Mouse (Mus musculus) stomach, embryonic 15.5 days (tissue): ENCODE data around the gene Tns1. TPM values are rescaled to one million over a fixed set of nuclear protein-coding genes. Genes with fewer than 3 reads are reported as not detected.
A peak's percentile ranks its signal among the peaks of the same experiment; 100 is the strongest.
"Not testable (repeated sequence)": the region's sequence is repeated elsewhere in the genome, so short reads cannot be mapped to it uniquely, and the experiment has no call there.

Experiments
- ATAC-seq: fragments of 200-750 bp; cut with Nextera tagmentation; 2 replicates; pipeline ENCODE4 v1.8.0; 2017; ENCODE audit warnings: low read depth, moderate number of reproducible peaks, moderate TSS enrichment; ENCODE audit not compliant: insufficient read depth, low FRiP score
- H3K27ac ChIP-seq: fragments of 300-500 bp; sonication (generic); 2 replicates; pipeline ENCODE4 v1.5.1; 2015; ENCODE audit warnings: mild to moderate bottlenecking, inconsistent platforms
- H3K27me3 ChIP-seq: fragments of 300-500 bp; sonication (generic); replicated peaks from 2 replicates; pipeline ENCODE4 v1.6.1; 2015; ENCODE audit warnings: inconsistent platforms
- H3K36me3 ChIP-seq: fragments of 300-500 bp; sonication (generic); 2 replicates; pipeline ENCODE4 v1.6.1; 2015; ENCODE audit warnings: inconsistent platforms
- H3K4me1 ChIP-seq: fragments of 300-500 bp; sonication (generic); 2 replicates; pipeline ENCODE4 v1.6.1; 2015; ENCODE audit warnings: inconsistent platforms
- H3K4me2 ChIP-seq: fragments of 300-500 bp; sonication (generic); 2 replicates; pipeline ENCODE4 v1.6.1; 2015; ENCODE audit warnings: mild to moderate bottlenecking, inconsistent platforms
- H3K4me3 ChIP-seq: fragments of 300-500 bp; sonication (generic); replicated peaks from 2 replicates; pipeline ENCODE4 v1.5.1; 2015; ENCODE audit warnings: inconsistent platforms
- H3K9ac ChIP-seq: fragments of 300-500 bp; sonication (generic); 2 replicates; pipeline ENCODE4 v1.6.1; 2015; ENCODE audit warnings: inconsistent platforms
- H3K9me3 ChIP-seq: fragments of 300-500 bp; sonication (generic); 2 replicates; pipeline ENCODE4 v1.6.1; 2016; ENCODE audit warnings: inconsistent platforms
- WGBS: fragments of 180-500 bp; shearing (Covaris S2); methylation state at CpG from one replicate; pipeline ENCODE4 v1.1.7; 2015; 5-methylcytosine and 5-hydroxymethylcytosine counted together
- polyA plus RNA-seq: library from polyadenylated mRNA; unstranded; fragments of >200 nt; fragmentation: Nextera tagmentation; extraction: Ambion mirVana; gene quantifications from 2 replicates; pipeline ENCODE4 v1.2.1, GENCODE M21; 2015

Tns1 gene
- polyA plus RNA-seq, 1 experiment from 2014 or later = 34.5 TPM

DNA sequence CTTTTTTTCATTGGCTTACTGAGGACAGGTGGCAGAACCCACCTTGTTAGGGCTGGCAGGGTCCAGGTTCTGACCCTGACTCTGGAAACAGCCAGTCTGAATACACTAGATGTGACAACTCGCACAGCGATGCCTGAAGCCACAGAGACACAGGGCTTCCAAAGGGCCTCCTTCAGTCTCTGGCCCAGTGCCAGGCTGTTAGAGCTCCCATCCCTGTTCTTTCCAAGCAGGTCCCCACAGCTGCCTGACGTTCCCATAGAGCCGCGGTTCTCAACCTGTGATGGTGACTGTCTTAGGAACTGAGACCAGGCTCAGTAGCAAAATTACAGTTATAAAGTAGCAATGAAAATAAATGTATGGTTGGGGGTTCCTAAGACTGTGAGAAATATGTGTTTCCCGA, 217.9 kb downstream of the Tns1 start:
- Histone ChIP-seq H3K4me1 (peaks cover 10% of the 10 kb centered on the region; the same call in 1 of the 2 replicates), H3K36me3 (no peaks in the 10 kb centered on the region), H3K4me3 (no peak overlapping the region), H3K27me3 (no peaks in the 10 kb centered on the region), H3K9me3 (no peaks in the 10 kb centered on the region), H3K9ac (no peak overlapping the region), H3K27ac (no peak overlapping the region), H3K4me2 (no peak overlapping the region)
- WGBS = 48% methylated on average over 6 of the region's 6 CpGs
- ATAC-seq = no peak

DNA sequence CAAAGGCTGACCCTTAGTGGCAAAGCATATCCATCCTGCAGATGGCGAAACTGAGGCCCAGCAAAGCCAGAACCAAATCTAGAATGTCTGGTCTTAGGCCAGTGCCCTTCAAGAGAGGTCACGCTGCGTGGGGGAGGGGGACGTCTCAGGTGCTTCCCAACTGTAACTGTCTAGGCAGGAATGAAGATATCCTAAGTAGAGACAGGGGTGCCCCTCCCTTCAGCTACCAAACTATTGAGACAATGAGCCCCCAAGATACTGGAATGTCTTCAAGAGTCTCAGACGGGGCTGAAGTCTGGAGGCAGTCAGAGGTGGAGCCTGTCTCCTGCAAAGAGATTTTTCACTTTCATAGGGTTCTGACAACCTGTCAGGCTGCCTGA, 218.4 kb downstream of the Tns1 start:
- 51% methylated on average over 5 of the region's 5 CpGs for WGBS
- peaks cover 10% of the 10 kb centered on the region; the same call in 1 of the 2 replicates for H3K4me1 ChIP-seq
- H3K4me3 ChIP-seq = no peak overlapping the region
- H3K4me2 ChIP-seq = no peak overlapping the region
- H3K27me3 ChIP-seq = no peaks in the 10 kb centered on the region
- no peak for ATAC-seq
- no peak overlapping the region for H3K27ac ChIP-seq
- H3K9me3 ChIP-seq = no peaks in the 10 kb centered on the region
- no peak overlapping the region for H3K9ac ChIP-seq
- H3K36me3 ChIP-seq = no peaks in the 10 kb centered on the region

- Histone ChIP-seq H3K4me2 (no peak overlapping the region), H3K9me3 (no peaks in the 10 kb centered on the region), H3K9ac (no peak overlapping the region), H3K36me3 (no peaks in the 10 kb centered on the region), H3K27ac (no peak overlapping the region), H3K4me1 (peaks cover 10% of the 10 kb centered on the region; the same call in 1 of the 2 replicates), H3K27me3 (no peaks in the 10 kb centered on the region), H3K4me3 (no peak overlapping the region)
- WGBS = 50% methylated on average over 10 of the region's 10 CpGs
- ATAC-seq = no peak
Measured at GRCm38 (mm10) chr1:73905111-73905810, 219.0 kb downstream of the Tns1 start.

DNA sequence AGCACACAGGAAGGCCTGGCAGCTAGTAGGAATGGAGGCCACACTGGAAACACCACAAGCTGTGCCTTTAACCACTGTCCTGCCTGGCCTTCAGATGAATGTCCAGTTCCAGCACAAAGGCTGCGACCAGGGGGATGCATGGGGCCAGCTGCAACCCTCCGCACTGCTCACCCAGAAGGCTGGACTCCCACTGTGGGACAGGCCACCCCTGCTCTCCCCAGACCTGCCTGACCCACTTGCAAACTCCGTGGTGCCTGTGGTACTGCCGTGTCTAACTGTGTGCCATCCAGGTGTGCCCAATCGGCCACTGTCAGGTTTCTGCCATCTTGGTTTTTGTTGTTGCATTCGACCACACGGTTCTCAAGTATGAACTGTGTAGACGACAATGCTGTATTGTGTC, 219.6 kb downstream of the Tns1 start:
- no peaks in the 10 kb centered on the region for H3K27me3 ChIP-seq
- no peaks in the 10 kb centered on the region for H3K36me3 ChIP-seq
- peaks cover 10% of the 10 kb centered on the region; the same call in 1 of the 2 replicates for H3K4me1 ChIP-seq
- H3K27ac ChIP-seq = no peak overlapping the region
- H3K9me3 ChIP-seq = no peaks in the 10 kb centered on the region
- no peak overlapping the region for H3K4me3 ChIP-seq
- no peak overlapping the region for H3K9ac ChIP-seq
- no peak overlapping the region for H3K4me2 ChIP-seq
- no peak for ATAC-seq
- WGBS = 93% methylated on average over 8 of the region's 8 CpGs

DNA sequence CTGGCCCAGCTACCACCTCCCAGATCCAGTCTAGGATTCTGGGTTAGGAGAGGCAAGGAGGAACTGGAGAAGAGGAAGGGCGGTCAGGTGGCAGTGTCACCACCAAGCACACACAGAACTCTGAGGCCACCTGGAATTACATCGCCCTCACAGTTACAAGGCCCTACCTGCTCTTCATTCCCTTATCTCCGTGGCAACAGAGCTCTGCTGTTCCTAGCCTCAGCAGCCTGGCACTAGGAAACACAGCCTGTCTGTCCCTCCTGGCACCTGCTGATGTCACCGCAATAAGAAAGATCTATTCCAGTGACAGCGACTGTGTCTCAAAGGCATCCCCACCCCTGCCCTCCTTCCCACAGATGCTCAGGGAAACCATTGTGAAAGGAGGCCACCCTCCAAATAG, 221.2 kb downstream of the Tns1 start:
- no peaks in the 10 kb centered on the region for H3K27me3 ChIP-seq
- H3K27ac ChIP-seq = no peak overlapping the region
- H3K9ac ChIP-seq = no peak overlapping the region
- H3K4me3 ChIP-seq = no peak overlapping the region
- H3K9me3 ChIP-seq = no peaks in the 10 kb centered on the region
- H3K4me1 ChIP-seq = peaks cover 10% of the 10 kb centered on the region; the same call in 1 of the 2 replicates
- no peak; the same call in 1 of the 2 replicates for ATAC-seq
- WGBS = 88% methylated on average over 5 of the region's 5 CpGs
- no peaks in the 10 kb centered on the region for H3K36me3 ChIP-seq
- no peak overlapping the region for H3K4me2 ChIP-seq

GRCm38 (mm10) chr1:73902171-73902991, 221.9 kb downstream of the Tns1 start:
- no peaks in the 10 kb centered on the region for H3K9me3 ChIP-seq
- no peak overlapping the region for H3K27ac ChIP-seq
- H3K4me3 ChIP-seq = no peak overlapping the region
- H3K36me3 ChIP-seq = no peaks in the 10 kb centered on the region
- H3K27me3 ChIP-seq = no peaks in the 10 kb centered on the region
- H3K4me1 ChIP-seq = peaks cover 10% of the 10 kb centered on the region; the same call in 1 of the 2 replicates
- ATAC-seq = 0 out of 2 replicates have a peak, but pooled peaks have one; percentile 27
- H3K9ac ChIP-seq = no peak overlapping the region
- WGBS = 10% methylated on average over 14 of the region's 16 CpGs
- H3K4me2 ChIP-seq = no peak overlapping the region; the same call in 1 of the 2 replicates

DNA sequence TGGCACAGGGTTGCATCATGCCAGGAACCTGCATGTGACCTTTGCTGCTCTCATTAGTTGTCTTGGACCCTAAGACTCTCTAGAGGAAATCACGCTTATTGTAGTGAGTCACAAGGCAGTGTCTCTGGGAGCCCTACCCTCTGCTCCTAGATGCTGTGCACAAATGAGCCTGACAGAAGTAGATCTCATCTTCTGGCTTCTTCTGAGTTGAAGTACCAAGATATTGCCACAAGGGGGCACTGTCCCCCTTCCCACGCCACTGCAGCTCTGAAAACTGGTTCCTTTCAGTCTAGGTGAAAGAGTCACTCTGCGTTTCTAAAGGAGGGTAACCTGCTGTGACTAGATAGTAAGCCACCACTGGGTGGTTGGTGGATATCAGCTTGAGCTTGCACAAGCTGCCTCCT, 222.8 kb downstream of the Tns1 start:
- Histone ChIP-seq H3K4me1 (peaks cover 10% of the 10 kb centered on the region; the same call in 1 of the 2 replicates), H3K9me3 (no peaks in the 10 kb centered on the region), H3K36me3 (no peaks in the 10 kb centered on the region), H3K27ac (no peak overlapping the region), H3K4me3 (no peak overlapping the region), H3K9ac (no peak overlapping the region), H3K27me3 (no peaks in the 10 kb centered on the region), H3K4me2 (no peak overlapping the region)
- ATAC-seq = no peak
- WGBS = 7% methylated on average over 3 of the region's 3 CpGs

- not testable (repeated sequence) for H3K36me3 ChIP-seq, H3K27me3 ChIP-seq, H3K4me3 ChIP-seq, ATAC-seq, H3K9me3 ChIP-seq, H3K4me1 ChIP-seq, H3K4me2 ChIP-seq, H3K27ac ChIP-seq, H3K9ac ChIP-seq
- WGBS = 90% methylated on average over 6 of the region's 6 CpGs
Measured at GRCm38 (mm10) chr1:73895451-73895850, 228.8 kb downstream of the Tns1 start.

DNA sequence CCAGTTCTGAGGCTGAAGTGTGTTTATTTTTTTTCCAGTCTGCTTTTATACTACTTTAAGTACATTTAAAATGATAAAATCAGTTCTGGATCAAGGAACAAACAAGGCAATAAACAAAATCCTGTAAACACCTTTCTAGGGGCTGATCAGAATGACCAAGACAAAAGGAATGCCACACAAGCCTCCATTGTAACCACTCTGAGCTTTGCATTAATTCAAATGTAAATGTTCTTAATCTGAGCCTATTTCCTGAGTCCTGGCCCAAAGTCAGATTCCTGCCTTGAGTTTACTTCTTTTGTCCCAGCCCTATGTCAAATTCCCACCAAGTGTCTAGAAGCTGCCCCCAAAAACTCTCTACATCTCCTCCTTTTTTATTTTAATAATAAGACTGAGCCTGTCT, 243.5 kb downstream of the Tns1 start:
- ATAC-seq = no peak
- H3K36me3 ChIP-seq = no peaks in the 10 kb centered on the region
- no peaks in the 10 kb centered on the region for H3K27me3 ChIP-seq
- H3K4me2 ChIP-seq = no peak overlapping the region
- no peaks in the 10 kb centered on the region for H3K4me1 ChIP-seq
- H3K9ac ChIP-seq = no peak overlapping the region
- H3K9me3 ChIP-seq = no peaks in the 10 kb centered on the region
- H3K4me3 ChIP-seq = no peak overlapping the region
- H3K27ac ChIP-seq = no peak overlapping the region

GRCm38 (mm10) chr1:73875676-73876218, 248.5 kb downstream of the Tns1 start:
- 29% methylated on average over 1 of the region's 1 CpGs for WGBS
- Histone ChIP-seq H3K36me3 (no peaks in the 10 kb centered on the region), H3K4me1 (no peaks in the 10 kb centered on the region), H3K9ac (no peak overlapping the region), H3K9me3 (no peaks in the 10 kb centered on the region), H3K27ac (no peak overlapping the region), H3K27me3 (no peaks in the 10 kb centered on the region), H3K4me2 (no peak overlapping the region), H3K4me3 (no peak overlapping the region)
- ATAC-seq = no peak

- H3K27me3 ChIP-seq = no peaks in the 10 kb centered on the region
- ATAC-seq = no peak
- no peak overlapping the region for H3K4me3 ChIP-seq
- H3K9ac ChIP-seq = no peak overlapping the region
- H3K4me2 ChIP-seq = no peak overlapping the region
- H3K4me1 ChIP-seq = peaks cover 10% of the 10 kb centered on the region
- 70% methylated on average over 3 of the region's 3 CpGs for WGBS
- no peak overlapping the region for H3K27ac ChIP-seq
- H3K36me3 ChIP-seq = no peaks in the 10 kb centered on the region
- H3K9me3 ChIP-seq = no peaks in the 10 kb centered on the region
Measured at GRCm38 (mm10) chr1:73864314-73864713, 259.9 kb downstream of the Tns1 start.

DNA sequence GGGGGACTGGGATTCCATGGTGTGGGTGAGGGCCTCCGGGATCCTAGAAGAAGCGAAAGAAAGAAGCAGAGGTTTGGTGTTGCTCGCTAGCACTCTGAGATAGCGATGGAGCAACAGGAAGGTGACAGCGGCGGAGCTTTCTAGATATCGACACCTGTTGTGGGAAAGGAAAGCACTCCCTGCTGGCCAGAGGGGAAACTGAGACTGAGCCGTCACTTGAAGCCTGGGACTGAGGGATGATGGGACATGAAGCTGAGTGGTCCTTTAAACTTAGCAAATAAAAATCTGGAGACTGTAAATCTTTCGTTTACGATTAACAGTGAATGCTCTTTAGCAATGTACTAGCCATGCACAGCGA, 261.2 kb downstream of the Tns1 start:
- WGBS = 30% methylated on average over 11 of the region's 11 CpGs
- H3K27ac ChIP-seq = peak overlapping the region; percentile 78
- H3K27me3 ChIP-seq = no peaks in the 10 kb centered on the region
- H3K4me2 ChIP-seq = peak overlapping the region; percentile 46
- H3K36me3 ChIP-seq = no peaks in the 10 kb centered on the region
- H3K9ac ChIP-seq = no peak overlapping the region
- ATAC-seq = 0 out of 2 replicates have a peak, but pooled peaks have one; percentile 4
- peak overlapping the region; percentile 20 for H3K4me3 ChIP-seq
- peaks cover 10% of the 10 kb centered on the region for H3K4me1 ChIP-seq
- no peaks in the 10 kb centered on the region for H3K9me3 ChIP-seq
